Comparison of ENCODE assay signal across 10 mouse cellular contexts in the genomic region with DNA sequence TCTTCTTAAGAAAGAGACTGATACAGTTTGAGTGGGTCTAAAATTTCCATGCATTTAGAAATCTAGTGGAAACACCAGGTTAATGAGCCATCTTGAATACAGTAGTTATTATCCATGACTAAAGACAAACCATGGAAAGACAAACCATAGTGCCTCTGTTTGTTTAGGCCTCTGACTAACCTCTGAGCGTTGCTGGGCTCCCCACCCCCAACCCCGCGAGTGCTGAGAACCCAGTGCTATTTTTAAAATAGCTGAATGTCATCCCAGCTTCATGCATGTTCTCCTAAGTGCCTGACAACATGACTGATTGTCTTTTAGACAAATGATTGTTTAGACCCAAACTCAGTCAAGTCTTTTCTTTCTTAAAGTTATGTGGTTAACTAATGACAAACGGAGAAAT. TPM values are rescaled to one million over a fixed set of nuclear protein-coding genes. Genes with fewer than 3 reads are reported as not detected.
DNase-seq lines count a peak whose midpoint lies in the region; ATAC-seq lines count a peak whose summit lies in the region.
"Had no signal": no experiment of that assay in that cellular context is flagged by ENCODE, and none has a peak within 500 bp of the region (broad histone marks: within the 10 kb centered on the region; RNA-seq: fewer than 3 reads in every experiment).

No protein-coding gene starts in this region.

- H3K4me2 ChIP-seq in midbrain, embryonic 14.5 days (ENCODE audit: low read length), result no peak overlapping the region

- H3K27ac ChIP-seq in midbrain, embryonic 14.5 days (replicated peaks; ENCODE audit: low read depth, low read length), result no peak overlapping the region

- peak; percentile 41 for DNase-seq in adrenal gland, postnatal 10 days
- no peak for DNase-seq in adrenal gland, adult 18-20 months (ENCODE audit: low spot score in 2 of 2)
- DNase-seq in Muller cell, postnatal 12 days (ENCODE audit: inconsistent ontology term), result peak; percentile 53
- DNase-seq in gastrocnemius, postnatal 14 days, result peak; percentile 47
- DNase-seq in heart, postnatal 14 days, result peak; percentile 52 to 65
- DNase-seq in midbrain, embryonic 14.5 days, result no peak
- no peak for DNase-seq in right cerebral cortex, postnatal 10 days (ENCODE audit: low spot score in 2 of 2)
- DNase-seq: cerebellum, adult 9-11 months had no signal

- WGBS in midbrain, embryonic 14.5 days, result 68% methylated on average over 4 of the region's 4 CpGs

- no peak overlapping the region for H3K4me3 ChIP-seq in midbrain, embryonic 14.5 days (replicated peaks; ENCODE audit: low read depth, low read length)

- no peak for ATAC-seq in midbrain, embryonic 14.5 days (ENCODE audit: low FRiP score, low TSS enrichment)
- ATAC-seq in cerebellum, adult (ENCODE audit: insufficient number of reproducible peaks, low FRiP score, low TSS enrichment), result no peak
- ATAC-seq: intestine, postnatal 0 days had no signal

- no peaks in the 10 kb centered on the region for H3K4me1 ChIP-seq in midbrain, embryonic 14.5 days (ENCODE audit: control insufficient read depth, insufficient read depth, low read length)

- H3K9me3 ChIP-seq in midbrain, embryonic 14.5 days (ENCODE audit: control insufficient read depth, low read length), result no peaks in the 10 kb centered on the region

- H3K9ac ChIP-seq in midbrain, embryonic 14.5 days (replicated peaks; ENCODE audit: low read length), result no peak overlapping the region

- no peaks in the 10 kb centered on the region for H3K27me3 ChIP-seq in midbrain, embryonic 14.5 days (ENCODE audit: control insufficient read depth, insufficient read depth, low read length)

- intact Hi-C loops in gastrocnemius, postnatal 14 days (cut with DNase I; ENCODE audit: low total_unique reads), result loop anchor here (10.0 kb wide), 1 partner anchor 271 kb away; a partner anchor contains a TSS
- intact Hi-C loops in heart, postnatal 14 days (cut with DNase I), result loop anchor here (5.0 kb wide), 3 partner anchors 192 to 303 kb away; no protein-coding TSS in a partner anchor

- no peaks in the 10 kb centered on the region for H3K36me3 ChIP-seq in midbrain, embryonic 14.5 days (ENCODE audit: control insufficient read depth, insufficient read depth, low read length)

RNA-seq across cellular contexts. Expression of a gene that starts 39.0 kb away (rescaled TPM):
- total RNA-seq in adrenal gland, postnatal 10 days (2021), result 10 to 100 TPM in 1 of 2 experiments, 1 to 10 TPM in 1; 7.3 to 13.9 TPM
- total RNA-seq in adrenal gland, adult 18-20 months (2021), result 1 to 10 TPM; 4.9 to 6.0 TPM
- 1 to 10 TPM; 4.5 to 5.5 TPM for total RNA-seq in gastrocnemius, postnatal 14 days (2021)
- total RNA-seq in heart, postnatal 14 days (2021), result 1 to 10 TPM; 6.2 to 6.9 TPM
- 12.6 and 14.3 TPM in 2 replicates for polyA plus RNA-seq in midbrain, embryonic 14.5 days (2014; fragmentation: Nextera tagmentation; extraction: Ambion mirVana)

RNA-seq across cellular contexts. Expression of a gene that starts 39.1 kb away (rescaled TPM):
- total RNA-seq in adrenal gland, postnatal 10 days (2021), result 10 to 100 TPM in 1 of 2 experiments, 1 to 10 TPM in 1; 9.9 to 17.5 TPM
- 10 to 100 TPM in 1 of 2 experiments, 1 to 10 TPM in 1; 9.9 to 11.9 TPM for total RNA-seq in adrenal gland, adult 18-20 months (2021)
- total RNA-seq in gastrocnemius, postnatal 14 days (2021), result 1 to 10 TPM; 6.3 to 7.5 TPM
- 10 to 100 TPM; 42.6 to 47.3 TPM for total RNA-seq in heart, postnatal 14 days (2021)
- polyA plus RNA-seq in midbrain, embryonic 14.5 days (2014; fragmentation: Nextera tagmentation; extraction: Ambion mirVana), result 16.6 and 17.2 TPM in 2 replicates

Comparison
In these comparisons a context has a peak if more than half of its experiments do, and no peak if none do; other contexts are left out.
1. DNase-seq: peak in adrenal gland, postnatal 10 days (single experiment), Muller cell, postnatal 12 days (single experiment), gastrocnemius, postnatal 14 days (single experiment) and heart, postnatal 14 days (2 of 2); none in adrenal gland, adult 18-20 months (0 of 2), midbrain, embryonic 14.5 days (single experiment) and right cerebral cortex, postnatal 10 days (0 of 2).